Mouse (Mus musculus) cerebellum, adult 2 months (tissue): ENCODE data around the gene Nckap5. TPM values are rescaled to one million over a fixed set of nuclear protein-coding genes. Genes with fewer than 3 reads are reported as not detected.

Source experiments
- DNase-seq, 2 experiments: peaks; one replicate each; pipeline ENCODE4 v3.0.0; 2021
- H3K27ac ChIP-seq: fragments of 200-500 bp; 2 replicates; pipeline ENCODE4 v1.5.1; 2012; ENCODE audit warnings: low read length, control low read depth, inconsistent platforms; ENCODE audit not compliant: insufficient read depth
- H3K27me3 ChIP-seq: fragments of 200-500 bp; 2 replicates; pipeline ENCODE4 v1.6.1; 2012; ENCODE audit warnings: inconsistent platforms, mild to moderate bottlenecking, low read length, moderate library complexity; ENCODE audit not compliant: control insufficient read depth, insufficient read depth
- H3K4me1 ChIP-seq: fragments of 200-500 bp; 2 replicates; pipeline ENCODE4 v1.6.1; 2011; ENCODE audit warnings: low read length; ENCODE audit not compliant: control insufficient read depth, insufficient read depth
- H3K4me3 ChIP-seq: fragments of 200-500 bp; replicated peaks from 2 replicates; pipeline ENCODE3; 2011; ENCODE audit warnings: mild to moderate bottlenecking, low read depth, low read length, control low read depth; ENCODE audit not compliant: insufficient read depth
- CTCF ChIP-seq: fragments of 200-500 bp; IDR thresholded peaks from 2 replicates; pipeline ENCODE4 v1.5.1; 2011; ENCODE audit warnings: low read depth, mild to moderate bottlenecking, control low read depth, low read length, moderate library complexity, borderline replicate concordance; ENCODE audit not compliant: insufficient read depth
- POLR2A ChIP-seq: fragments of 200-500 bp; IDR thresholded peaks from 2 replicates; pipeline ENCODE4 v1.6.1; 2011; ENCODE audit warnings: low read length, control low read depth, borderline replicate concordance; ENCODE audit not compliant: insufficient read depth
- WGBS: fragments of 180-500 bp; shearing (Covaris S2); methylation state at CpG from one replicate; pipeline ENCODE4 v1.1.7; 2018; 5-methylcytosine and 5-hydroxymethylcytosine counted together
- polyA plus RNA-seq: library from polyadenylated mRNA; depleted of rRNA; stranded (reverse); fragments of >200 nt; gene quantifications from 2 replicates; pipeline ENCODE4 v1.2.3, GENCODE M21; 2012

The Nckap5 gene
- polyA plus RNA-seq, 1 experiment = 2.1 TPM

DNA sequence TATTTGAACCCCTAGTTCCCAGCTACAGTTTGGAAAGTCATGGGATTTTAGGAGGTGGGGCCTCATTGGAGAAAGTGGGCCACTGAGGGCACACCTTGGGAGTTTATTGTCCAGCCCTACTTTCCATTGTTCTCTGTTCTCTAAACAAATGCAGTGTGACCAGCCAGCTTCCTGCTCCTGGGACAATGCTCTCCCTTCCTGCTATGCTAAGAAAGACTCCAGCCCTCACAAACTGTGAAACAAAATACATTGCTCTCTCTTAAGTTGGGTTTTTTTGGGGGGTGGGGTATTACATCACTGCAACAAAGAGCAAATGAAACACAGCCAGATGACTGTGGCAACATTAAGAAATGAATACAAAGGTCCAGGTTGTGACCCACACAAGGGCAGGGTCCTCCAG lies 426.6 kb downstream of the Nckap5 start:
- H3K4me1 ChIP-seq = no peaks in the 10 kb centered on the region
- no peak overlapping the region for H3K4me3 ChIP-seq
- TF ChIP-seq CTCF = no peak
- no peak for TF ChIP-seq POLR2A
- no peak for DNase-seq
- no peak overlapping the region for H3K27ac ChIP-seq
- H3K27me3 ChIP-seq = no peaks in the 10 kb centered on the region

GRCm38 (mm10) chr1:126391204-126391603 lies 439.4 kb downstream of the Nckap5 start:
- no peak for DNase-seq
- Histone ChIP-seq H3K4me3 (no peak overlapping the region), H3K27me3 (no peaks in the 10 kb centered on the region; the same call in 1 of the 2 replicates), H3K27ac (no peak overlapping the region), H3K4me1 (no peaks in the 10 kb centered on the region)
- TF ChIP-seq POLR2A (no peak), CTCF (no peak)
- 66% methylated on average over 4 of the region's 4 CpGs for WGBS

- Histone ChIP-seq H3K27ac (no peak overlapping the region), H3K27me3 (no peaks in the 10 kb centered on the region), H3K4me1 (no peaks in the 10 kb centered on the region), H3K4me3 (no peak overlapping the region)
- TF ChIP-seq POLR2A (no peak), CTCF (no peak)
- no peak for DNase-seq
- WGBS = 71% methylated on average over 9 of the region's 9 CpGs
These were observed 453.1 kb downstream of the Nckap5 start for GRCm38 (mm10) chr1:126377339-126377980.

DNA sequence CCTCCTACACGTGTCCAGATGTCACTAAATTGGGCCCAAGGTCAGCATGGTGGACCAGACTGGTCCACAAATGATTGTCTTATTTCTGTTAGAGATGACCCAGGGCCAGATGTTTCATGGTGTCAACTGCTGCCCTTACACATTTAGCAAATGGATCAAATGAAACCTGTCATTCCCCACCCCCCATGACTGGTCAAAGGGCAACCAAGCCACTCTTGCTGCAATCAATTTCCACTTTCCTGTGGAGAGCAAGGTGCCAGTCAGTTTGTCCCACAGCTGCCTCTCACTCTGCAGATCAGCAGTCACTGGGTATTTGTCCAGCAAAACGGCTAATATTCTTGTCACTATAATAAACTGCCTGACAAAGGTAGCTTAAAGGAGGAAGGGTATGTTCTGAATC lies 463.9 kb downstream of the Nckap5 start:
- Histone ChIP-seq H3K4me1 (no peaks in the 10 kb centered on the region), H3K4me3 (no peak overlapping the region), H3K27me3 (no peaks in the 10 kb centered on the region), H3K27ac (no peak overlapping the region)
- no peak for DNase-seq
- 49% methylated on average over 2 of the region's 2 CpGs for WGBS
- TF ChIP-seq POLR2A = no peak
- TF ChIP-seq CTCF = no peak

- DNase-seq = no peak
- Histone ChIP-seq H3K27me3 (no peaks in the 10 kb centered on the region), H3K4me1 (no peaks in the 10 kb centered on the region), H3K4me3 (no peak overlapping the region), H3K27ac (no peak overlapping the region)
- TF ChIP-seq CTCF (no peak), POLR2A (no peak)
- WGBS = 77% methylated on average over 6 of the region's 6 CpGs
These were observed 466.0 kb downstream of the Nckap5 start for GRCm38 (mm10) chr1:126364556-126364955.

DNA sequence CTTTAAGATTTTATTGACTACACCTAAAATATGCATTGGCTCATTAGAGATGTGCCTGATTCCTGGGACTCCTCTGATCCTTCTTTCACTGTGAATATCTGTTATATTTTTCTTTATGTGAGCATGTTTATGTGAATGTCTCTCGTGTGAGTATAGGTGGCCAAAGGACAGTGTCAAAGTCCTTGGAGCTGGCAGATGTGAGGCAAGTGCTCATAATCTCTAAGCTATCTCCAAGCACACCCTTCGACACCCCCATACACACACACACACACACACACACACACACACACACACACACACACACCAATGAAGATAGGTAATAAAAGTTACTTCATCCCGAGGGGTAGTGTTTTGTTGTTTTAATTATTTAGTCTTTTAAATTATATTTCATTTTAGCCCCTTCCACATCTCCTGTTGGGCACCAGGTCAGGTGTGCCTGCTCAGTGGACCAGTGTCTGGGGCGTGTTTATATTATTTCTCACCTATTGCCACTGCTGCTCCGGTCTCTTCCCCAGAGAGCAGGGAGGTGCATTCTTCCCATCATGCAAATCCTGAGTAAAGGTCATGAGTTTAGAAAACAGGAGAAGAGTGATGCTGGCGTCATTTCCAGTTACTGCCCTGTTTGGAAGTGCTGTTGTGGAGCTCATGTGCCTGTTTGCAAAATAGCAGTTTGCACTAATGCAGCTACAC lies 469.9 kb downstream of the Nckap5 start:
- Histone ChIP-seq H3K27me3 (no peaks in the 10 kb centered on the region), H3K4me3 (no peak overlapping the region), H3K4me1 (no peaks in the 10 kb centered on the region), H3K27ac (no peak overlapping the region)
- WGBS = 92% methylated on average over 6 of the region's 6 CpGs
- no peak for TF ChIP-seq POLR2A
- no peak for TF ChIP-seq CTCF
- no peak for DNase-seq

- no peak for DNase-seq
- WGBS = 86% methylated on average over 3 of the region's 3 CpGs
- no peaks in the 10 kb centered on the region for H3K27me3 ChIP-seq
- H3K4me3 ChIP-seq = no peak overlapping the region
- no peak overlapping the region for H3K27ac ChIP-seq
- TF ChIP-seq POLR2A (no peak), CTCF (no peak)
- H3K4me1 ChIP-seq = no peaks in the 10 kb centered on the region
These were observed 470.5 kb downstream of the Nckap5 start for GRCm38 (mm10) chr1:126360111-126360510.

- WGBS = 34% methylated on average over 2 of the region's 2 CpGs
- DNase-seq = peak; percentile 15 to 49
- TF ChIP-seq POLR2A (no peak), CTCF (no peak)
- Histone ChIP-seq H3K27ac (no peak overlapping the region), H3K4me3 (no peak overlapping the region), H3K27me3 (no peaks in the 10 kb centered on the region), H3K4me1 (peaks cover 4% of the 10 kb centered on the region; the same call in 1 of the 2 replicates)
These were observed 488.8 kb downstream of the Nckap5 start for GRCm38 (mm10) chr1:126341806-126342205.

- H3K27me3 ChIP-seq = no peaks in the 10 kb centered on the region
- no peak for DNase-seq
- TF ChIP-seq POLR2A = no peak
- TF ChIP-seq CTCF = no peak
- H3K4me3 ChIP-seq = no peak overlapping the region
- peaks cover 4% of the 10 kb centered on the region; the same call in 1 of the 2 replicates for H3K4me1 ChIP-seq
- WGBS = 88% methylated on average over 3 of the region's 3 CpGs
- no peak overlapping the region for H3K27ac ChIP-seq
These were observed 491.3 kb downstream of the Nckap5 start for GRCm38 (mm10) chr1:126339250-126339649.
